Mouse (Mus musculus) heart, postnatal 0 days (tissue): ENCODE measurements around the gene Oxsm.

Experiments used
- CTCF ChIP-seq: IDR thresholded peaks from 2 replicates; pipeline ENCODE4 v1.5.1; 2016; ENCODE audit warnings: antibody characterized with exemption, control low read depth, low read depth
- EP300 ChIP-seq: IDR thresholded peaks from 2 replicates; pipeline ENCODE4 v1.6.1; 2016; ENCODE audit warnings: antibody characterized with exemption, low read depth

DNA sequence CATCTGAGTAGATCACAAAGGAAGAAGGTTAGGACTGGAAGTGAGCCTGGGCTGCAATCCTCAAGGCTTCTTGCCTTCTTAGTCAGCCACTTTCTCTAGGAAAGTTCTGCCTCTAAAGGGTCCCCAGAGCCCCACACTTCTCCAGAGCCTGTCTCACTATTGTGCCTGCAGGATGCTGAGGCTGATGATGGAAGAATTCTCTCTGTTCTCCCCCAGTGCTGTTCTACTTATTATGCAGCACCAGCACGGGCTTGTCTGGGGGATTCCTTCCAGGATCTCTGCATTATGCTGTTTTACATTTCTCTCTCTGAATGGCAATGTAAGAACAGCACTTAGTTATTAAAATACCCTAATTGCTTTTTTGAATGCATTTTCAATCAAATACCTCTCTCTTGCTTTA is 16.1 kb downstream of the Oxsm start:
- no peak for TF ChIP-seq CTCF
- no peak for TF ChIP-seq EP300
